Mouse (Mus musculus) cortical plate, adult 2 months (tissue): ENCODE data around the gene Fam83e.

Experiments used
- CTCF ChIP-seq: fragments of 200-500 bp; IDR thresholded peaks from 2 replicates; pipeline ENCODE4 v1.5.1; 2011; ENCODE audit warnings: mild to moderate bottlenecking, control low read depth, low read length; ENCODE audit not compliant: insufficient read depth; ENCODE audit errors: extremely low read depth
- POLR2A ChIP-seq: fragments of 200-500 bp; IDR thresholded peaks from 2 replicates; pipeline ENCODE4 v1.6.1; 2011; ENCODE audit warnings: mild to moderate bottlenecking, low read length, control low read depth; ENCODE audit not compliant: insufficient read depth; ENCODE audit errors: extremely low read depth

DNA sequence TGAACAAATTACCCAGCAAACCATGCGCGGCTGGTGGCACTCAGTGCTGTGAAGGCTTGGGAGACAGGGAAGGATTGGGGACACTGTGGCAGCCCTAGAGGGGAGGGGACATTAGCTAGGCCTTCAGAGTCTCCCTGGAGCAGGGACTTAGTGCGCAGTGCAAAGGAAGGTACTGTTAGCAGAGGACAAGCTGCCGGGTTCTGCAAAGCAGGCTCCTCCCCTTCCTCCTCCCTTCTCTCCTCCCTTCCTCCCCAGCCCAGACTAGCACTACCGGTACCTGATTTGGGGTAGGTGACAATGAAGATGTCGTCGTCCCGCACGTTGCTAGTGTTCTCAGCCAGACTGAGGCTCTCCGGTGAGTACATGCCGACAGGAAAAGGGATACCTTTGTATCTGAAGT lies 20.8 kb downstream of the Fam83e start:
- TF ChIP-seq POLR2A (peak; percentile 96), CTCF (no peak)
